Mouse (Mus musculus) midbrain, embryonic 12.5 days (tissue): Measurements from ENCODE around the gene Gm45717. TPM values are rescaled to one million over a fixed set of nuclear protein-coding genes. Genes with fewer than 3 reads are reported as not detected.

Experiments
- ATAC-seq: fragments of 200-750 bp; cut with Nextera tagmentation; 2 replicates; pipeline ENCODE4 v1.8.0; 2017; ENCODE audit warnings: low read depth, moderate TSS enrichment, moderate library complexity; ENCODE audit not compliant: low FRiP score
- H3K27ac ChIP-seq: fragments of 300-500 bp; sonication (generic); replicated peaks from 2 replicates; pipeline ENCODE4 v1.5.1; 2016; ENCODE audit warnings: mild to moderate bottlenecking
- H3K27me3 ChIP-seq: fragments of 300-500 bp; sonication (generic); 2 replicates; pipeline ENCODE4 v1.6.1; 2016; ENCODE audit warnings: mild to moderate bottlenecking
- H3K36me3 ChIP-seq: fragments of 300-500 bp; sonication (generic); 2 replicates; pipeline ENCODE4 v1.6.1; 2016
- H3K4me1 ChIP-seq: fragments of 300-500 bp; sonication (generic); 2 replicates; pipeline ENCODE4 v1.6.1; 2016
- H3K4me2 ChIP-seq: fragments of 300-500 bp; sonication (generic); replicated peaks from 2 replicates; pipeline ENCODE4 v1.6.1; 2016; ENCODE audit warnings: mild to moderate bottlenecking, moderate library complexity
- H3K4me3 ChIP-seq: fragments of 300-500 bp; sonication (generic); 2 replicates; pipeline ENCODE4 v1.5.1; 2016; ENCODE audit warnings: mild to moderate bottlenecking
- H3K9ac ChIP-seq: fragments of 300-500 bp; sonication (generic); replicated peaks from 2 replicates; pipeline ENCODE4 v1.6.1; 2016; ENCODE audit warnings: mild to moderate bottlenecking, moderate library complexity
- H3K9me3 ChIP-seq: fragments of 300-500 bp; sonication (generic); 2 replicates; pipeline ENCODE4 v1.6.1; 2016; ENCODE audit warnings: mild to moderate bottlenecking
- WGBS: fragments of 180-500 bp; shearing (Covaris S2); methylation state at CpG from one replicate; pipeline ENCODE4 v1.1.7; 2016; 5-methylcytosine and 5-hydroxymethylcytosine counted together
- polyA plus RNA-seq: library from polyadenylated mRNA; unstranded; fragments of >200 nt; fragmentation: Nextera tagmentation; extraction: Ambion mirVana; gene quantifications from 2 replicates; pipeline ENCODE4 v1.2.1, GENCODE M21; 2016

Gm45717 gene
- polyA plus RNA-seq, 1 experiment from 2014 or later: not detected

DNA sequence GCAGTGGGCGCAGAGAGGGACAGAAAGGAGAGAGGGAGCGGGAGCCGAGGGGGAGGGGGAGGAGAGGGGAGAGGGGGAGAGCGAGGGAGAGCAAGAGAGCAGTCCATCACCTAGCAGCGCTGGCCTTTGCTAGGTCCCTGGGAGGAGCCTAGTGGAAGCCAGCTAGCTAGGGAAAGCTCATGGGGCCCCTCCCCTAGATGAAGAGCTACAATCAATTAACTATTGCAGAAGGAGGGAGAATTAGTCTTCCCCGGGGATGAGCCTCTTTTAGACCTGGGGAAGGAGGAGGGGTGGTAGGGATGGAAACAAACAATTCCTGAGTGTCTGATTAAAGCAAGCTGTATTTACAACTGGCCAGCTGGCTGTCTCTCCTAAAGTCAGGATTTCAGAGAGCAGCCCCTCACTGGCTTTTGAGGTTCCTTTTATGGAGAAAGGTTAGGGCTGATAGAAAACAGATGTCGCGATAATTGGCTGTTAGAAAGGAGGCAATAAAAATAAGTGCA, 16.0 kb downstream of the Gm45717 start:
- H3K36me3 ChIP-seq: no peaks in the 10 kb centered on the region
- H3K27me3 ChIP-seq: 0 out of 2 replicates have a peak, but pooled peaks cover 4% of the 10 kb centered on the region
- no peak overlapping the region for H3K27ac ChIP-seq
- H3K4me1 ChIP-seq: peaks cover 17% of the 10 kb centered on the region
- no peak overlapping the region for H3K9ac ChIP-seq
- H3K4me2 ChIP-seq: no peak overlapping the region; the same call in 1 of the 2 replicates
- ATAC-seq: no peak
- 7% methylated on average over 7 of the region's 8 CpGs for WGBS
- H3K4me3 ChIP-seq: no peak overlapping the region
- H3K9me3 ChIP-seq: no peaks in the 10 kb centered on the region

DNA sequence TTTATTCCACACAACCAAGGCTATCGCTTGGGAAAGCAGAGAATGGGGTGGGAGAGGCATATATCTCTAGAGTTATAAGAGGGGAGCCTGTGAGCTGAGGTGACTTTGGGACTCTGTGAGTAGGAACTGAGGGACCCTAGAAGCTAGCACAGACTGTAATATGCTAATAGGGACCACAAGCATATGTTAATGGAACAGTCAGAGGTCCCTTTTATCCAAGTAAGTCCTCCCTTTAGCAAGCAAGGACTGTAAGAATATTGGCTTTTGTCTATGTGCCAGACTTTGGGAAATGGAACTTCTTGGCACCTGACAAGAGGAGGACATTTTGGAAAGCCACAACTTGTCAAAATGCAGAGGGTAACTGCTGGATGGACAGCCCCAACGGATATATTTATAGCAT, 16.8 kb downstream of the Gm45717 start:
- Histone ChIP-seq H3K9ac (no peak overlapping the region), H3K9me3 (no peaks in the 10 kb centered on the region), H3K4me3 (no peak overlapping the region), H3K27ac (no peak overlapping the region), H3K4me1 (peaks cover 17% of the 10 kb centered on the region), H3K4me2 (no peak overlapping the region), H3K36me3 (no peaks in the 10 kb centered on the region), H3K27me3 (0 out of 2 replicates have a peak, but pooled peaks cover 4% of the 10 kb centered on the region)
- no peak for ATAC-seq
- 21% methylated on average over 2 of the region's 2 CpGs for WGBS

DNA sequence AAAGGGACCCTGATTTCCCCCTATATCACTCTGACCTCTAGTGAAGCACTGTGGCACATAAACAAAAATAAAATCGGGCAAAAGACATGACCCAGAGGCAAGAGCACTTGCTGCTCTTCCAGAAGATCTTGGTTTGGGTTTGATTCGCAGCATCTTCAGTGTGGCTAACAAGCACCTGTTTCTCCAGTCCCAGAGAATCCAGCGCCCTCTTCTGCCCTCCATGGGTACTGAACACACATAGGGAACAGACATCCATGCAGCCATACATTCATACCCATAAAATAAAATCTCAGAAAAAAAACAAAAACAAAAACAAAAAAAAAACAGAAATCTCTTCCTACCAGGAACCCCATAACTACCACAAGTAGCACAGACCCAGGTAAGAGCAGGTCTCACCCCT, 17.3 kb downstream of the Gm45717 start:
- Histone ChIP-seq H3K27me3 (0 out of 2 replicates have a peak, but pooled peaks cover 4% of the 10 kb centered on the region), H3K36me3 (no peaks in the 10 kb centered on the region), H3K27ac (no peak overlapping the region), H3K9me3 (no peaks in the 10 kb centered on the region), H3K4me2 (no peak overlapping the region), H3K9ac (no peak overlapping the region), H3K4me1 (peaks cover 17% of the 10 kb centered on the region), H3K4me3 (no peak overlapping the region)
- no peak for ATAC-seq
- 44% methylated on average over 3 of the region's 3 CpGs for WGBS

DNA sequence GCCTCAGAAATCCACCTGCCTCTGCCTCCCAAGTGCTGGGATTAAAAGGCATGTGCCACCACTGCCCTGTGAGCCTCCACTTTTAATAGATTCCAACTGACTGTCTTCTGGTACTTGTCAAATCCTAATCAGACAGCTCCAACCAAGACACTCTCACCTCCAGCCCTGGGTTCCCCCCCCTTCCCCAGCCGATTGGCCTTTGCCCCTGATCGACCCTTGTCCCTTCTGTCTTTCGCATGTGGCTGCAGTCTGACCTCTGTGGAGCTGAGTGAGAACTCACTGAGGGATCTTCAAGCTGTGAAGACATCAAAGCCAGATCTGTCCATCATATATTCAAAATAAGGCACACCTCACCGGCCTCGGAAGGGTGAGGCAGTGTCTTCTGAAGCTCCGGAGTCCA, 28.6 kb downstream of the Gm45717 start:
- Histone ChIP-seq H3K4me1 (peaks cover 14% of the 10 kb centered on the region), H3K4me3 (no peak overlapping the region), H3K27me3 (peaks cover 38% of the 10 kb centered on the region), H3K9ac (no peak overlapping the region), H3K9me3 (no peaks in the 10 kb centered on the region), H3K4me2 (no peak overlapping the region), H3K36me3 (no peaks in the 10 kb centered on the region), H3K27ac (no peak overlapping the region)
- no peak for ATAC-seq
- 89% methylated on average over 6 of the region's 6 CpGs for WGBS

DNA sequence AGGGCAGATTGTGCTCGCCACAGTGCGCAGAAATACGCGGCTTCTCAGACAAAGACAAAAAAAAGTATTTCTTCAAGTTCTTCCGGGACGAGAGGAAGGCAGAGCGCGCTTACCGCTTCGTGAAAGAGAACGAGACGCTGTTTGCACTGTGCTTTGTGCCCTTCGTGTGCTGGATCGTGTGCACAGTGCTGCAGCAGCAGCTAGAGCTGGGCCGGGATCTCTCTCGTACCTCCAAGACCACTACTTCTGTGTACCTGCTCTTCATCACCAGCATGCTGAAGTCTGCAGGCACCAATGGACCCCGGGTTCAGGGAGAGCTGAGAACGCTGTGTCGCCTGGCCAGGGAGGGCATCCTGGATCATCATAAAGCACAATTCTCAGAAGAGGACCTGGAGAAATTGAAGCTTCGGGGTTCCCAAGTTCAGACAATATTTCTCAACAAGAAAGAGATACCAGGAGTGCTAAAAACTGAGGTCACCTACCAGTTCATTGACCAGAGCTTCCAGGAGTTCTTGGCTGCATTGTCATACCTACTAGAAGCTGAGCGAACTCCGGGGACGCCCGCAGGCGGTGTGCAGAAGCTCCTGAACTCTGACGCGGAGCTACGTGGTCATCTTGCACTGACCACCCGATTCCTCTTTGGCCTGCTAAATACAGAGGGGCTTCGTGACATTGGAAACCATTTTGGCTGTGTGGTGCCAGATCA, 32.5 kb downstream of the Gm45717 start:
- H3K27ac ChIP-seq: no peak overlapping the region
- H3K4me1 ChIP-seq: peaks cover 21% of the 10 kb centered on the region
- no peaks in the 10 kb centered on the region for H3K9me3 ChIP-seq

DNA sequence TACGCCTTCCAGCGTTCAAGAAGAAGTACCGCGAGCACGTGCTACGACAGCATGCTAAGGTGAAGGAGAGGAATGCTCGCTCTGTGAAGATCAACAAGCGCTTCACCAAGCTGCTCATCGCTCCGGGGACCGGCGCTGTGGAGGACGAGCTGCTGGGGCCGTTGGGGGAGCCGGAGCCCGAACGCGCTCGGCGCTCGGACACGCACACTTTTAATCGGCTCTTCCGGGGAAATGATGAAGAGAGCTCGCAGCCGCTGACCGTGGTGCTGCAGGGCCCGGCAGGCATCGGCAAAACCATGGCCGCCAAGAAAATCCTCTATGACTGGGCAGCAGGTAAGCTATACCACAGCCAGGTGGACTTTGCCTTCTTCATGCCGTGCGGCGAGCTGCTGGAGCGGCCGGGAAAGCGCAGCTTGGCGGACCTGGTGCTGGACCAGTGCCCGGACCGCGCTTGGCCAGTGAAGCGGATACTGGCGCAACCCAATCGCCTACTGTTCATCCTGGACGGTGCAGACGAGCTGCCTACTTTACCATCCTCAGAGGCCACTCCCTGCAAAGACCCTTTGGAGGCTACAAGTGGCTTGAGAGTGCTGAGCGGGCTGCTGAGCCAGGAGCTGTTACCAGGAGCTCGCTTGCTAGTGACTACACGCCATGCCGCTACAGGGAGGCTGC, 33.2 kb downstream of the Gm45717 start:
- no peaks in the 10 kb centered on the region for H3K36me3 ChIP-seq
- no peak overlapping the region for H3K27ac ChIP-seq
- ATAC-seq: no peak
- H3K9ac ChIP-seq: no peak overlapping the region; the same call in 1 of the 2 replicates
- H3K27me3 ChIP-seq: peaks cover 76% of the 10 kb centered on the region
- H3K4me2 ChIP-seq: peak overlapping the region; percentile 82
- H3K4me3 ChIP-seq: peak overlapping the region; percentile 45
- H3K9me3 ChIP-seq: no peaks in the 10 kb centered on the region
- peaks cover 21% of the 10 kb centered on the region for H3K4me1 ChIP-seq
- WGBS: under 1% methylated on average over 49 of the region's 49 CpGs

More for the DNA sequence above, 32.5 kb downstream of the Gm45717 start:
- Histone ChIP-seq H3K27me3 (peaks cover 74% of the 10 kb centered on the region), H3K4me2 (peak overlapping the region; percentile 82), H3K9ac (no peak overlapping the region; the same call in 1 of the 2 replicates), H3K36me3 (no peaks in the 10 kb centered on the region), H3K4me3 (peak overlapping the region; percentile 45)
- WGBS: 17% methylated on average over 30 of the region's 30 CpGs
- ATAC-seq: no peak

DNA sequence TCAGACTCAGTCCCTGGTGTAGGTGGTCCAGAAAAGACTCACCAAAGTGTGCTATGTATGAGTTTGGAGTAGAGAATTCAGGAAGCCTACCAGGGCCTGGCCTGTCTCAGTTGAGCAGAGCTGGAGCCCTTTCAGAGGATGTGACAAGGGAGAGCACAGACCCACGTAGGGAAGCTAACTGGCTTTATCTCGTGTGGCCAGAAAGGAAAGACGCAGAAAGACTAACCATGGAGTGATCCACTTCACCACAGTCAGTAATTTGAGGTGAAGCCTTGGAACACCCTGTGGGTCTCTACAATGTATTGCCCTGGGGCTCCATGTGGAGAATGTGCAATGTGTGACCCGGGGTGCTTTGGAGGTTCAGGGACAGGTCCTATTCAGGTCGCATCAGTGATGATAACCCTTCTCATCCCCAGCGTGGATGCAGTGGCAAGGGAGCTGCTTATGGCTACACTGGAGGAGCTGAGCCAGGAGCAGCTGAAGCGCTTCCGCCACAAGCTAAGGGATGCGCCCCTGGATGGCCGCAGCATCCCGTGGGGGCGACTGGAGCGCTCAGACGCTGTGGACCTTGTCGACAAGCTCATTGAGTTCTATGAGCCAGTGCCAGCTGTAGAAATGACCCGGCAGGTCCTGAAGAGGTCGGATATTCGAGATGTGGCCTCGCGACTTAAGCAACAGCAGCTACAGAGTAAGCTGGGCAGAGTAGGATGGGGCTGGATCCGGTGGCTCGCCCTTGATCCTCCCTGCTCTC, 34.3 kb downstream of the Gm45717 start:
- peak overlapping the region; percentile 45; the same call in 1 of the 2 replicates for H3K4me3 ChIP-seq
- no peak for ATAC-seq
- no peaks in the 10 kb centered on the region for H3K9me3 ChIP-seq
- peaks cover 21% of the 10 kb centered on the region for H3K4me1 ChIP-seq
- no peaks in the 10 kb centered on the region for H3K36me3 ChIP-seq
- H3K9ac ChIP-seq: no peak overlapping the region
- no peak overlapping the region; the same call in 1 of the 2 replicates for H3K4me2 ChIP-seq
- peaks cover 76% of the 10 kb centered on the region for H3K27me3 ChIP-seq
- WGBS: 31% methylated on average over 22 of the region's 22 CpGs
- no peak overlapping the region for H3K27ac ChIP-seq

DNA sequence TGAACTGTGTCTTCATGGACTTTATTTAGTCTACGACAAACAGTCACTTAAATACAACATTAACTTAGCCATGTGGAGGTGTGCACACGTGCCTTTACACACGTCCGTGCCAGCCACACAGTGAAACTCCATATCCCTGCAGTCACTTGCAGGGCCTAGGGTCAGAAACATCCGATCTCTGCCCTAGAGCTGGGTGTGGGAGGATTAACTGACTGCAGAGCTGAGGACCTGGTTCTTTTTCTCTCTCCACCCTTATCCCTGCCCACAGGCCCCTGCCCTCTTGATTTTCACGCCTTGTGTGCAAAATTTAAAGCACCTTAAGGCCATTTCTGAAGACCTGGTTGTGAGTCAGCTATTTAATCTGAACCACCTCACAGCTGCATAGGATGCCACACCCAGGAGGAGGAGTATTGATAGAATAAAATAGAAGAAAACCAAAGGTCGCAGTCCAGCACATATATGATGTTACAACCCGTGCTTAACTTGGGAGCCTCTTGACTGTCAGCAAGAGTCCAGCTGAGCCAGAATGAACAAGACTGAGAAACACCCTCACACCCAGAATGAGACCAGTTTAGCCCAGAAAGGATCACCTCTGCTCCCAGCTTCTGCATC, 35.2 kb downstream of the Gm45717 start, which contains the start of gene Nlrp6:
Nlrp6 (plus strand) TSS at position 485 of the 612 bp plus-strand sequence.
- WGBS: 75% methylated on average over 8 of the region's 8 CpGs
- H3K4me3 ChIP-seq: 0 out of 2 replicates have a peak within 1 kb of the TSS, but pooled peaks have one; percentile 45
- H3K4me1 ChIP-seq: peaks cover 21% of the 10 kb centered on the region
- H3K27me3 ChIP-seq: peaks cover 72% of the 10 kb centered on the region
- no peak for ATAC-seq
- H3K36me3 ChIP-seq: no peaks in the 10 kb centered on the region
- H3K9ac ChIP-seq: no peak within 1 kb of the TSS
- no peaks in the 10 kb centered on the region for H3K9me3 ChIP-seq
- H3K27ac ChIP-seq: no peak within 1 kb of the TSS
- H3K4me2 ChIP-seq: no peak within 1 kb of the TSS

DNA sequence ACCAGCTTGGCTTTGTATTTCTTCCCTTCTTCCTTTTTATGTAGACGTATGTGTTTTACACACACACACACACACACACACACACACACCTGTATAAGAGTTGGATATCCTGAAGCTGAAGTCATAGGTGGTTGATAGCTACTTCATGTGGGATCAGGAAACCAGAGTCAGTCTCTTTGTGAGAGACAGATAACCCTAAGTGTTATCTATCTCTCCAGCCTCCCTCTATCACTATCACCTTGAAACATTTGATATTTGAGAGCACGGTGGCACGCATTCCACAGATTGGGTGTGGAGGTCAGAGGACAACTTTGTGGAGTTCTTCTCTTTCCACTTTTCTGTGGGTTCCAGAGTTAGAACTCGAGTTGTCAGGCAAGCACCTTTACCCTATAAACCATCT, 35.8 kb downstream of the Gm45717 start:
- peaks cover 21% of the 10 kb centered on the region for H3K4me1 ChIP-seq
- ATAC-seq: no peak
- 80% methylated on average over 4 of the region's 4 CpGs for WGBS
- peaks cover 66% of the 10 kb centered on the region for H3K27me3 ChIP-seq
- no peak overlapping the region for H3K27ac ChIP-seq
- no peaks in the 10 kb centered on the region for H3K9me3 ChIP-seq
- H3K9ac ChIP-seq: no peak overlapping the region
- H3K4me2 ChIP-seq: no peak overlapping the region
- H3K4me3 ChIP-seq: no peak overlapping the region
- no peaks in the 10 kb centered on the region for H3K36me3 ChIP-seq

DNA sequence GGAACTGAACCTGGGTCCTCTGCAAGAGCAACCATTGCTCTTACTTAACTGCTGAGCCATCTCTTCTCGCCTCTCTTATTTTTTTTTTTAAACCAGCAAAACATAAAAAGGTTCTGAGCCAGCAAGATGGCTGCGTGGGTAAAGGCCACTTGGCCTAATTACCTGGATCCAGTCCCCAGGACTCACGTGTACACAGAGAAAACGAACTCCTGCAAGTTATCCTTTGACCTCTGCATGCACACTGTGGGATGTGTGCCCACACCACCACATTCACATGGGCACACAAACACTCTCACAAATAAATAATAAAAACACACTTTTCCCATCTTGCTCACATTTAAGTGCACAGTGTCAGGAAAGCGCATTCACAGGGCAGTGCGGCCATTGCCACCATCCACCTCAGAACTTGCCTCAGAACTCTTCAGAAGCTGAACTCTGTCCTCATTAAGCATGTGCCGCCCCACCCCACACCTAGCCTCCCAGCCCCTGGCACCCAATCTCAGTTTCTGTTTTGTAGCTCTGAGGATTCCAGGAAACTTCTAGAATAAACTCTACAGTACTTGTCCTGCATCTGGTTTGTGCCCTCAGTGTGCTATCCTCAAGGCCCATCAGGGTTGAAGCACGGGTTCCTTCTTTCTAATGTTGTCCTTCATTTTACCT, 41.6 kb downstream of the Gm45717 start:
- peaks cover 1% of the 10 kb centered on the region; the same call in 1 of the 2 replicates for H3K4me1 ChIP-seq
- H3K4me3 ChIP-seq: no peak overlapping the region
- H3K9me3 ChIP-seq: no peaks in the 10 kb centered on the region
- H3K27ac ChIP-seq: no peak overlapping the region
- no peak overlapping the region for H3K4me2 ChIP-seq
- whole genome bisulfite sequencing: 85% methylated on average over 8 of the region's 8 CpGs
- peaks cover 18% of the 10 kb centered on the region for H3K27me3 ChIP-seq
- no peak overlapping the region for H3K9ac ChIP-seq
- no peak for ATAC-seq
- no peaks in the 10 kb centered on the region for H3K36me3 ChIP-seq

DNA sequence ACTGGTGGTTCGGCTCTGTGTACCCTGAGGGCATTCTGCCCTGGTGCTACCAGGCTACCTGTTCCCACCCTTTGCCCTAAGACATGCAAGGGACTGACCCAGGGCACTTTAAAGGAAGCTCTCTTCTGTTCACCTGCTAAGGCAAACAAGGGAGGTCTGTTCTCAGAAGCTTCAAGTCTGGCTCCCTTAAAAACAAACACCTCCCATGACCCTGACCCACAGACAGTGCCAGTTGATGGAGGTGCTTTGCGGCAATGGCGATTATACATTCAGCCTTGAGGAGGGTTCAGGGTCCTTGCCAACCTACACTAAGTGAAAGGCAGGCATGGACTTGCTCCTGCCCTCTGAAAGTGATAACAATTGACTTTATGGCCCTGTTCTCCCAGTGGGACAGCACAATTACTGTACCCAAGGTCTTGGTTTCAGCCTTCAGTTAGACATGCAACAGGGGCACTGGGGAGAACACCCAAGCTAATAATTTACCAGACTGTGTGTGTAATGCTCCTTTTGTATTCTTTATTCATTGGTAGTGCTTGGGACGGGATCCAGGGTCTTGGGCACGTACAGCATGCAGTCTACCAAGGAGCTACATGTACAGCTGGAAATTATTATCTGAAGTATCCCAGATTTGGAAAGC, 42.8 kb downstream of the Gm45717 start:
- Histone ChIP-seq H3K4me1 (peaks cover 8% of the 10 kb centered on the region), H3K9ac (no peak overlapping the region), H3K27ac (no peak overlapping the region), H3K4me3 (no peak overlapping the region), H3K4me2 (no peak overlapping the region), H3K36me3 (no peaks in the 10 kb centered on the region), H3K9me3 (no peaks in the 10 kb centered on the region), H3K27me3 (peaks cover 16% of the 10 kb centered on the region)
- WGBS: 77% methylated on average over 5 of the region's 5 CpGs
- no peak for ATAC-seq
